Mouse (Mus musculus): ENCODE measurements at regions not wholly inside any gene's neighbourhood (a gene's known extent, or its start where the extent isn't known, plus 50 kb on each side); places are given as distances from the start of the nearest gene placed in this dataset.

DNA sequence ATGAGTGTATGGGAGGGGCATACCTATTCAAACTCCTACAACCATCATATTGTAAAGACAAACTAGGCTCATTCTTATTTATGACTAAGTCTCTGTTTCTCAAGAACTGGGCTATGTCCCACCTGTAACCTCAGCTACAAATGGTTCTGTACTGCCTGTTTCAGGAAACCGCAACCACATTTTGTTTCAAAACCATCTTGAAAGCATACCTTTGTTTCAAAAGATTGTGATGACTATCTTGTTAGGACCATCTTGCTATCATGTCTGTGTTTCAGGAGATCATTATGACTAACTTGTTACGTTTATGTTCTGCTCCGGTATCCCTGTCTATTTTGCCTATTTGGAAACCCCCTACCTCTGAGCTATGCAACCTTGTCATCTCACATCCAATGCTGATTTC lies 340.2 kb upstream of the Cblb start:
- DNase-seq = no peak

- no peak for DNase-seq
Measured at GRCm38 (mm10) chr16:51705026-51705425, 326.0 kb upstream of the Cblb start.

GRCm38 (mm10) chr16:51718695-51719094 lies 312.3 kb upstream of the Cblb start:
- no peak for DNase-seq

GRCm38 (mm10) chr16:51719637-51720036 lies 311.4 kb upstream of the Cblb start:
- DNase-seq = no peak

DNA sequence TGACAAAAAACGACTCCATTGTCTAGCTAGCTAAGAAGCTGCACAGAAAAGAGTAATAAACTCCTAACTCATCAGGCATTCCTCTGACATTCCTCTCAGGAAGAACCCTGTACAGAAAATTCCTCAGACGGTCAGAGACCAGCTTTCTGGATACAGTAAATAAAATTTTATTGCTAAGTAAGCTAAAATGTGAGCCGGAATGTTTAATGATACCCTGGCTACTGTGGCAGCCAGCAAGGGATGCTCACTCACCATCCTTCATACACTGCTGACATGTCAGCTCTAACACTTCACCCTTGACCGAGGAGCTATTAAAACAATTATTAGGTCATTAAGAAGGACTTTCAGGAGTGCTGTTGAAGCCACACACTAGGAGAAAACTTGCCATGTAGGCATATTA lies 308.3 kb upstream of the Cblb start:
- DNase-seq = no peak

- no peak for DNase-seq
Measured at GRCm38 (mm10) chr16:51741875-51742274, 289.1 kb upstream of the Cblb start.

DNA sequence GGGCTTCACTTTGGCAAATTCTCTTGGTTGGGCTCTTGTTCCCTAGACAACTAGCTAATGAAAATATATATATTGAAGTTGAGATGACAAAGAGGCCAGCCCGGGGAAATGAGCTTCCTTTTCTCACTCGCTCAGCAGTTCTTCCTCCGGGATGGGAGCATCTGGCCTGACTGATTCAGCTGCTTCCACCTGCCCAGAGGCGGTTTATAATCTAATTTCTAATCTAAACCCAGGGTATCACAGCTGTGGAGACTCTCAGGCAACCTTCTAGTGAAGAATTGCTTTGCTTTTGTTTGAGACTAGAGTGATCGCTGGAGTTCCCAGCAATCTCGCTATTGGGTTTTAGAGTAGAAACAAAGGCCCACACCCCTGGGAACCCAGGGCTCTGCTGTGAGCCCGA lies 279.1 kb upstream of the Cblb start:
- DNase-seq = no peak

- no peak for DNase-seq
Measured at GRCm38 (mm10) chr16:51758361-51759227, 272.4 kb upstream of the Cblb start.

- no peak for DNase-seq
Measured at GRCm38 (mm10) chr16:51759228-51759647, 271.8 kb upstream of the Cblb start.

DNA sequence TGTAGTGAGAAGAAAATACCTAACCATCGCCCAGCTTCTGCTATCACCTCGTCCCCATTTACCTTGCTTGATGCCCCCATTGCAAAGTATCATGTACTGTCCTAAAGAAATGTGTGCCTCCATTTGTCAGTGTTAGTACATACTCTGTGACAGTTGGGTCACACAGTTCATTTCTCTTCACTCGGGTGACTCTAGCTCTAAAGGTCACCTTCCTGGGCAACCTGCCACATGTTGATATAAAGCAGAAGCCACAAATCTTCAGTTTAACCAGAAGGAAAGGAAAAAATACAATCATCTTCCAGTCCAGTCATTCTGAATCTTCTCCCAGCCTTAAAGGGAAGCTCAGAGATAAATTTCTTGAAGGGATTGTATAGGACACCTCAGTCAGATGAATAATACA lies 263.5 kb upstream of the Cblb start:
- DNase-seq = no peak

DNA sequence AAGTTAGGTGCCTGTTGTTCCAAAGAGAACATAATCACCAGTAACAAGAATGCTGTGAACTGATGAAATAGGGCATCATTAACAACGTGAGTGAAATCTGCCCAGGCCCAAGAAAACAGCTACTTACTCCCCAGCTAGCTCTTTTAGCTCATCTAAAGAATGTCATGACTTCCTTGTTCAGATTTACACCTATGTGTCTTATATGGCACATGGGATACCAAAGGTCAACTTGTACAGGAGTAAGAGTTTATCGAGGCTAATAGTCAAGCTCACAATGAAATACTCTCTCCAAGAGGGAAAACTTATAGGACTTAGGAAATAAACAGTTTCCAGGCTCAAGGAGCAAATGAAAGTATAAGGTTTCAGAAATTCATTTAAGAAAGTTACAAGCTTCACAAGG lies 252.1 kb upstream of the Cblb start:
- no peak for DNase-seq

- no peak for DNase-seq
Measured at GRCm38 (mm10) chr16:51795003-51795402, 236.0 kb upstream of the Cblb start.

GRCm38 (mm10) chr16:51807323-51807722 lies 223.7 kb upstream of the Cblb start:
- no peak for DNase-seq

- DNase-seq = no peak
Measured at GRCm38 (mm10) chr16:51809120-51809519, 221.9 kb upstream of the Cblb start.

GRCm38 (mm10) chr16:51811073-51811472 lies 220.0 kb upstream of the Cblb start:
- no peak for DNase-seq

GRCm38 (mm10) chr16:51842770-51843169 lies 188.3 kb upstream of the Cblb start:
- DNase-seq = no peak

DNA sequence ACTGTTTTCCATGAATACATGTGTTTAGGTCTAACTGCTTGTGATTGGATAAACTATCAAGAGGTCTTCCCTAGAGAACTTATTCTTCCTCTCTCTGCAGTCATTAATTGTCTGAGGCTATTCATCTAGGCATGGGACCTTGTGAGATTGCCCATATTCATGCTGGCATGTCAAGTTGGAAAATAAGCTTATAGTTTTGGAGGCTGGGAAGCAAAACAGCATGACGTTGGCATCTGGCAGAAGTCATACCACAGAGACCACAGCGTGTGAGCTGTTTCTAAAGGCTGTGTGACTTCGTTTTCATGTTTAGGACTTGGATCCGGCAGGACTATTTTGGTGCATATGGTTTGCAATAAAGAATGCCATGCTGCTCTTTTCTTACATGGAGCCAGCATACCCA lies 185.5 kb upstream of the Cblb start:
- no peak for DNase-seq

- DNase-seq = no peak
Measured at GRCm38 (mm10) chr16:51880711-51881110, 150.3 kb upstream of the Cblb start.

GRCm38 (mm10) chr16:51881127-51881526 lies 149.9 kb upstream of the Cblb start:
- no peak for DNase-seq

GRCm38 (mm10) chr16:51883813-51884212 lies 147.2 kb upstream of the Cblb start:
- no peak for DNase-seq

DNA sequence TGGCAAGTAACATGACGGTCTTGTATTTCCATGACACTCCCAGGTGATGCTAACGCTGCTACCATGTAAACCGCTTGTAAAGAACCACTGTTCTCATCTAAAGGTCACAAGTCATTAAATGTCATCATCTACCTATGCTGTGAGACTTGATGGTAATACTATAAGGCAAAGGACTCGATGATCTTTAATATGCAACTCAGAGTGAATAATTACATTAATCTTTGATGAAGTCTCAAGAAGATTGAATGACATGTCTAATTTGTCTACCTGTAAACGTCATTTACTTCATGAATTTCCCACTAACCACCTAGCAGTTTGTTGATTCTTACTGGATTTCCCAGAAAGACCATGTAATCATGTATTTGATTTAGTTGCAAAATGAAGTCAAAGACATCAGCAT lies 143.5 kb upstream of the Cblb start:
- no peak for DNase-seq

DNA sequence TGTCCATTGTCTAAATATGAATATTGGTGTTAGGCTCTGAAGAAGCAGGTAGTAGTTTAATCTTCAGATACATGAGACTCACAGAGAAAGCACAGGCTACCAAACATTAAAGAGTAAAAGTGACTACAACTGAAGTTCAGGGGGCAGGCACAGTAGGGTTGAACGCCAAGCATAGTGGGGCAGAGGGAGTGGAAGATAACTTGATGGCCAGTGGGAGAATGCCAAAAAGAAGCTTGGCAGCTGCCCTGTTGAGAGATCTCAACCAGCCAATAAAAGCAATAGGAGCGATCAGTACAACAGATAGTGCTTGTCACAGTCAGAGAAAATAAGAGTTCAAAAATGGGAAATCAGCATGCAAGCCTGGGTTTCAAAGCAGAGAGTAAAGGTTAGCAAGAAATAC lies 125.4 kb upstream of the Cblb start:
- peak; percentile 73 for DNase-seq

GRCm38 (mm10) chr16:51906686-51907085 lies 124.3 kb upstream of the Cblb start:
- DNase-seq = no peak

DNA sequence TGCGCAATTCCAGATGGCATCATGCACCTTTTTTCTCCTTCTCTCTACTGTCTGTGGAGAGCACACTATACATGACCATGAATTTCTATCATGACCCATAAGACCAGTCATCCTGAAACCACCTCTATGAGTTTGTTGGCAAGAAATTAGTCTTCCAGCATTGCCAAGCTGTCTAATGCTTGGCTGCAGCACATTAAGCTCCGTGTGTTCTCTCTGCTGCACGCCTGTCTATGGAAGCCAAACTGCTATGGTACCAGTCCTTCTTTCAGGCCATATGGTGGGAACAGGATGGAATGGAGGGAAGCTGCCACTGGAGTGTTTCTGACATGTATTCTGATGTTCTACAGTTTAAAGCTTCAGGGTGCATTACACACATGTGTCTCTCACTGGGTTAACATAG lies 121.0 kb upstream of the Cblb start:
- DNase-seq = no peak

DNA sequence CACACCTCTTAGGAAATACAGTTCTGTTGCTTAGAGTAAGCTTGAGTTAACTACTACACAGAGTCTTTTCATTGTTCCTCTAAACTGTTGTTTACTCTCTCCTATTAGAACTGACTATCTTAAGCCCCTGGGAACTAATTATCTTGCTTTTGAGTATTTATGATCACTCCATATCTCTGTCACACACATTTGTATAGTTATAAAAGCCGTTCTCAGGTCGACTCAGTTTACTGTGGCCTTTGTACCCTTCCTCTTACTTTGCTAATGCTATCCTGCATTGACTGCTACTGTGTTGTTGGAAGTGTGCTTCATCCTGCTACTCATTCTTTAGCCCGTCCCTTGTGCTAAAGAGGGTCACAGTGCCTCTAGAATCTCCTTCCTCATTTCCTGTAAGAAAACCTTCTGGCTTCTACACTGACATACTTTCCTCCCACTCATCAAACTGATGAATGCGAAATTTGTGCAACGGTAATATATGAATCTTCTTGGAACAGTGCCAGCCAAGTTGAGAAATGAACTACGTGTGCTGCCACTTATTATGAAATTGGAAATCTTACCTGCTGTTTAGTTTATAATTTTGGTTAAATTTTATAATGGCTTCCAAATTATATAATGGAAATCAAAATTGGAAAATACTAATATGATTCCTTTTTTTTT lies 119.8 kb upstream of the Cblb start:
- DNase-seq = no peak

Data from heart, adult 11 months (tissue).